Mouse (Mus musculus): ENCODE measurements at regions not wholly inside any gene's neighbourhood (a gene's known extent, or its start where the extent isn't known, plus 50 kb on each side); places are given as distances from the start of the nearest gene placed in this dataset.
"Not testable (repeated sequence)": the region's sequence is repeated elsewhere in the genome, so short reads cannot be mapped to it uniquely, and the experiment has no call there.

DNA sequence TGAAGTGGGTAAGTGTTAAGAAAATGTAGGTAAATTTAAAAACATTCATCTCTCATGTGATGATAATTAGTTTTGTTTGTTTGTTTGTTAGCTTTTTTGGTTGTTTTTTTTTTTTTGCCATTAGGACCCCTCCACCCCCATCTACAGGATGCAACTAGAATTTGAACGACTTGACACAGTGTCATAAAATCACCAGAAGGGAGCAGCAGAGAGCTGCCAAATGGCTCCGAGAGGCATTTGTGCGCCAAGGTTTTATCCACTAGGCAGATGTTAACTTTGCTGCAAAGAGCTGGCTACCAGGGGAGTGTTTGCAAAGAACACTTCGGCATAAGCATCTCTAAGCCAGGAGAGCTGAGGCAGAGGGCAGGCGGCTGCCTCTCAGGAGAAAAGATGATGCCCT is 72.7 kb upstream of the Acpp start:
- no peak overlapping the region for H3K4me3 ChIP-seq
- no peak overlapping the region for H3K27ac ChIP-seq
- no peaks in the 10 kb centered on the region for H3K9me3 ChIP-seq (replicated peaks)
- H3K4me1 ChIP-seq: peaks cover 25% of the 10 kb centered on the region
- peak; percentile 63 for DNase-seq (ENCODE audit: low spot score)
- 3% methylated on average over 5 of the region's 5 CpGs for WGBS
- H3K27me3 ChIP-seq (ENCODE audit: low read depth, poor library complexity, severe bottlenecking): no peaks in the 10 kb centered on the region
- no peaks in the 10 kb centered on the region for H3K36me3 ChIP-seq

DNA sequence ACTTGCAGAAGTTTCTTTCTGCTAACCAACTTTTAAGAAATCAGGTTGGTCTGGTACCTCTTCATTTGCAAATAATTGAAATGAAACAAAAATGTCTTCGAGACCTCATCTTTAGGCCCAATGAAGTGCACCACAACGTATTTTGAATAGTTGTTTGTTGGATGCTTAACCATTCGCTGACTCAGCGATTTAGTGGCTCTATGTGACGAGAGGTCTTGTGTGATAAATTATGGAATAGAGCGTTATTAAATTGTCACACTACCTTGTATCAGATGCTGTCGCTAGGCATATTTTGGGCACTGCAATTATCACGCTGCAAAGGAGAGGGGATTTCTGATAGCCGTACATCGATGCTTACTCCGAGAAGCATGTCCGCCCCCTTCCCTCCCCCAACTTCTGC is 71.8 kb upstream of the Acpp start:
- Histone ChIP-seq H3K4me1 (peaks cover 25% of the 10 kb centered on the region), H3K9me3 (replicated peaks) (no peaks in the 10 kb centered on the region), H3K27ac (no peak overlapping the region), H3K4me3 (peak overlapping the region; percentile 52), H3K36me3 (no peaks in the 10 kb centered on the region), H3K27me3 (ENCODE audit: low read depth, poor library complexity, severe bottlenecking) (no peaks in the 10 kb centered on the region)
- DNase-seq (ENCODE audit: low spot score): no peak
- 24% methylated on average over 12 of the region's 12 CpGs for WGBS

DNA sequence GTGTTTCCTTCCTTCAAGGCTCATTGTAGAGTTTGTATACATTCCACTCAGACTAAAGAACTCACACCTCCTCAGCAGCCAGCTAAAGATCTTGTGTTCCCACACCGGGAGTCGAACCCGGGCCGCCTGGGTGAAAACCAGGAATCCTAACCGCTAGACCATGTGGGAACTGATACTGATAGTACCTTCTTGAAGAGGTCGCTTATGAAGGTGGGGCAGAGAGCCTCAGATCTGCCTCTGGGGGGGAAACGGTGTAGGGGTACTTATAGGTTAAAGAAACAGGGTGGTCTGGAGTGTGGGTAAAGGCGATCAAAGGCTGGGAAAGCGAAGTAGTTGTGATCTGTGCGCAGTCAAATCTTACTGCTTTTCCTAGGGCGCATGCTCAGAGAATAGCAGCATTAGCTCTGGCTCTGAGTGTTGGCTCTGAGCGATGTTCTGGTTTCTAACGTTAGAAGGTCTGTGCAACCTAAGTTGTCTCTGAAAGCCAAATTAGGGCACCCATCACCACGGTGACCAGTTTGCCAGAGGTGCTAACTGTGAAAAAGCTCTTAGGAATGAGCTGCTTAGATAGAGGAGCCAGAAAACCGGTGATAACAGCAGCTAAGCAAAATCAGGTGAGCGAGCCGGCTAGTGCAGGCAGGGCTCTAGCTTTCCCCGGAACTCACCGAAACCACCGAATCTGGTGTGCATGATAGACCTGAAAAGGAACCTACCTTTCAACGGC is 71.2 kb upstream of the Acpp start:
- Histone ChIP-seq H3K9me3 (replicated peaks) (no peaks in the 10 kb centered on the region), H3K4me3 (peak overlapping the region; percentile 52), H3K27me3 (ENCODE audit: low read depth, poor library complexity, severe bottlenecking) (no peaks in the 10 kb centered on the region), H3K36me3 (no peaks in the 10 kb centered on the region), H3K27ac (0 out of 2 replicates have a peak overlapping the region, but pooled peaks have one; percentile 3), H3K4me1 (peaks cover 25% of the 10 kb centered on the region)
- WGBS: 18% methylated on average over 21 of the region's 21 CpGs
- peak; percentile 61 for DNase-seq (ENCODE audit: low spot score)

DNA sequence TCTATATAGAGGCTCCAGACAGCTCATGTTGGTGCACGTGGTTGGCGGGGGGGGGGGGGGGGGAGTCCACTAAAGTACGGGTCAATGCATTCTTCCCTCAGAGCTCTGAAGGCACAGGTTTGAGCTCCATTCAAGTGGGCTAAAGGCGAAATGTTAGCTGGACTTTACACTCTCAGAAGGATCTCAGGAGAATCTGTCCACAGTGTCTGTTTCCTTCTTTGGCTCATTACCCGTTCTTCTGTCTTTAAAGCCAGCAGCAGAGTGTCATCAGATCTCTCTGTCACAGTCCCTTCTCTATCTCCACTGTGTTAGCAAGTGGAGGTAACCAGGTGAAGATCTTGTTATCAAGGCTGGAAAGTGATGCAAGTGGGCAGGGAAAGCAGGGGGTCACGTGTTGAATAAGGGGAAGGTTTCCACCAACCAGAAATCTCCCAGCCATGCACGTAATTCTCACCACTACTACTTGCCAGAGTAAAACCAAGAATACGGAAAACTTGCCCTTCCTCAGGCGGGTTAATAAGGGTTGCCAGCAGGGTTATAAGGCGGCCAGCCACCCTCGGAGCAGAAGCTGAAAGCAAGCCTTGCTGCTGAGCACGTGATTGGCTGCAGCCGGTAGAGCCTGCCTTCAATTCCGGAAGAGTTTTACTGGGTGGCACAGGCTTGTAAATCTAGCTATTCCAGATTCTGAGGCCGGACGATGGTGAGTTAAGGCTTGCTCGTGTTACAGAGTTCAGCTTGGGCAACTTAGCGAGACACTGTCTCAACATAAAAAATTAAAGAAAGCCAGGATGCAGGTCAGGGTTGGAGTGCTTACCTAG is 70.2 kb upstream of the Acpp start:
- Histone ChIP-seq H3K27ac (peak overlapping the region; percentile 21; the same call in 1 of the 2 replicates), H3K9me3 (replicated peaks) (no peaks in the 10 kb centered on the region), H3K4me1 (peaks cover 25% of the 10 kb centered on the region), H3K4me3 (peak overlapping the region; percentile 52), H3K27me3 (ENCODE audit: low read depth, poor library complexity, severe bottlenecking) (no peaks in the 10 kb centered on the region), H3K36me3 (no peaks in the 10 kb centered on the region)
- peak; percentile 62 for DNase-seq (ENCODE audit: low spot score)
- 25% methylated on average over 18 of the region's 18 CpGs for WGBS

DNA sequence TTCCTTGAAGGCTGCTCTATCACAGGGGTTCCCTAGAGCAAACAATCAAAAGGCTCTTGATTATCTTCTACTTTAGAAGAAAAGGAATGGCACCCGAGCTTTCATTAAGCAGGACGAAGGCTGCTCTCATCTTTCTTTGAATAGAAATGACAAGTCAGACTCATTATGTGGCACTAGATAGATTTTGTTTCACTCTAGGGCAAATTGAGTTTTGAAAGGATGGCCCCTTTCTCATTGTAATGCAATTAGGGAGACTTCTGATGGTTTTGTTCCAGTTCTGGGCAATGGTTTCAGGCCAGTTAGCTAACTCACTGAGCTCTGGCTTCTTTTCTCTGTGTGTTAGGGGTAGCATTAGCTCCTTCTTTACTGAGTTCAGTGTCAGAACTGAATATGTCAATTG is 69.5 kb upstream of the Acpp start:
- WGBS: 81% methylated on average over 2 of the region's 2 CpGs
- H3K4me3 ChIP-seq: no peak overlapping the region
- peaks cover 25% of the 10 kb centered on the region for H3K4me1 ChIP-seq
- no peak overlapping the region for H3K27ac ChIP-seq
- DNase-seq (ENCODE audit: low spot score): no peak
- H3K9me3 ChIP-seq (replicated peaks): no peaks in the 10 kb centered on the region
- H3K36me3 ChIP-seq: no peaks in the 10 kb centered on the region
- H3K27me3 ChIP-seq (ENCODE audit: low read depth, poor library complexity, severe bottlenecking): no peaks in the 10 kb centered on the region

DNA sequence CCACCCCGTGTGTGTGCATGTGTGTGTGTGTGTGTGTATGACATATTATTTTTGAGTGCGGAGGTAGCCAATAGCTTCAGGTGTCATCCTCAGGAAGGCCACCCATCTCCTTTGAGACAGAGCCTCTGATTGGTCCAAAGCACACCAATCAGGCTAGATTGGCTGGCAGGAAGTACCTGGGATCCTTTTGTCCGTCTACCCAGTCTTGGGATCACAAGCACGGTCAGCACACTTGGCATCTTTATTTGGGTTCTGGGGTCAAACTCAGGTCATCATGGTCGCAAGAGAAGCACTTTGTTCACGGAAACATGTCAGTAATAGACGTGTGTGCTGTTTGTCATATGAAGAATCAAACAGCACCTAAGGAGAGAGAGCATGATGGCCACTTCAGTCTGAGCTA is 68.9 kb upstream of the Acpp start:
- Histone ChIP-seq H3K4me1 (peaks cover 25% of the 10 kb centered on the region), H3K9me3 (replicated peaks) (no peaks in the 10 kb centered on the region), H3K27me3 (ENCODE audit: low read depth, poor library complexity, severe bottlenecking) (no peaks in the 10 kb centered on the region), H3K27ac (no peak overlapping the region), H3K4me3 (no peak overlapping the region), H3K36me3 (no peaks in the 10 kb centered on the region)
- DNase-seq (ENCODE audit: low spot score): no peak
- whole genome bisulfite sequencing: 71% methylated on average over 7 of the region's 7 CpGs

DNA sequence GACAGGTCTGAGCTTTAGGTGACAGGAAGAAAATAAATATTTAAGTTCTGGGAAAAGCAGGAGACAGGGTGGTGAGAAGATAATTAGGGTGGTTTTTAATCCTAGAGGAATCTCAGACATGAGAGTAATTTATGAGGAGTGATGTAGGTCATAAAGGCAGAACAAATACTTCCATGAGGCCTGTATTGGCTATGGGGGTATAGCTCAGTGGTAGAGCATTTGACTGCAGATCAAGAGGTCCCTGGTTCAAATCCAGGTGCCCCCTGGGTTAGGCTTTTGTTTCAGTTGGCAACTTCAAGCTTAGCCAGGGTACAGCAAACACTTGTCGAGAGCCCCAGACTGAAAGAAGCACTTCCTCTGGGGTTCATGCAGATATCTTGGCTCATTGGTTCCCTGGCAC is 66.3 kb upstream of the Acpp start:
- H3K27me3 ChIP-seq (ENCODE audit: low read depth, poor library complexity, severe bottlenecking): no peaks in the 10 kb centered on the region
- H3K9me3 ChIP-seq (replicated peaks): no peaks in the 10 kb centered on the region
- no peaks in the 10 kb centered on the region for H3K36me3 ChIP-seq
- H3K4me1 ChIP-seq: peaks cover 14% of the 10 kb centered on the region
- no peak overlapping the region for H3K4me3 ChIP-seq
- H3K27ac ChIP-seq: no peak overlapping the region
- 48% methylated on average over 1 of the region's 1 CpGs for WGBS
- no peak for DNase-seq (ENCODE audit: low spot score)

DNA sequence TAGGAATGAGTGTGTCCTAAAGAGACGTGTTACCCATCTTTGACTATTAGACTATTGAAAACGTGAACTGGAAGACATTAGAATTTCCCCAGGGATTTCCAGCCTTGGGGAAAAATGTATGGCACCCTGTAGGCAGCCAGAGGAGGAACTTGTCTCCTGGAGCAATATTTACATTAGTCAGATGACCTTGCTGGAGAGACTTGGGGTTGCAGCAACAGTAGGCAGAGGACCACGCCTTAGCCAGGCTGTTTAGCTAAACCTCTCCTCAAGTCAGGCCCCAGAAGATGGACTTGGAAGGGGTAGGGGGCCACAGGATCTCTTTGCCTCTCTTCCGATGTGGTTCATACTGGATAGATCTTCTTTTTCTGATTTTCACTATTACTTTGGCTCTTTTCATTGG is 64.1 kb upstream of the Acpp start:
- no peak overlapping the region for H3K27ac ChIP-seq
- H3K27me3 ChIP-seq (ENCODE audit: low read depth, poor library complexity, severe bottlenecking): no peaks in the 10 kb centered on the region
- no peaks in the 10 kb centered on the region for H3K36me3 ChIP-seq
- H3K9me3 ChIP-seq (replicated peaks): no peaks in the 10 kb centered on the region
- H3K4me3 ChIP-seq: no peak overlapping the region
- 87% methylated on average over 4 of the region's 4 CpGs for WGBS
- H3K4me1 ChIP-seq: no peaks in the 10 kb centered on the region
- DNase-seq (ENCODE audit: low spot score): no peak

DNA sequence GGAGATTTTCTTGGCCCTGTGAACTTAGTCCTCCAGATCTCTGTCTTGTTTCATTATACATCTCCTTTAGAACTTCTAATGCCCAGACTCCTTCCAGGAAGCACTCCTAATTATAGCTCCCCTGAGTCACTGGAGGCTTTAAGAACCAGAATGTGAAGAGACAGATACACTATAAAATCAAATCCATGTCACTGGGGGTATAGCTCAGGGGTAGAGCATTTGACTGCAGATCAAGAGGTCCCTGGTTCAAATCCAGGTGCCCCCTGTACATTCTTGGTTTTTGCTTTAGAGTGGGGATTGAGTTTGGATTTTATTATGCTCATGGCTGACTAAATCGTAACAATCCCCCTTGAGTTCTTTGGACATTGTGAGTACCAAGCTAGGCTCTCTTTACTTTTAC is 62.4 kb upstream of the Acpp start:
- Histone ChIP-seq H3K4me1 (no peaks in the 10 kb centered on the region), H3K27me3 (ENCODE audit: low read depth, poor library complexity, severe bottlenecking) (no peaks in the 10 kb centered on the region), H3K9me3 (replicated peaks) (no peaks in the 10 kb centered on the region), H3K4me3 (no peak overlapping the region), H3K36me3 (no peaks in the 10 kb centered on the region), H3K27ac (no peak overlapping the region)
- no peak for DNase-seq (ENCODE audit: low spot score)
- WGBS: 90% methylated on average over 1 of the region's 1 CpGs

DNA sequence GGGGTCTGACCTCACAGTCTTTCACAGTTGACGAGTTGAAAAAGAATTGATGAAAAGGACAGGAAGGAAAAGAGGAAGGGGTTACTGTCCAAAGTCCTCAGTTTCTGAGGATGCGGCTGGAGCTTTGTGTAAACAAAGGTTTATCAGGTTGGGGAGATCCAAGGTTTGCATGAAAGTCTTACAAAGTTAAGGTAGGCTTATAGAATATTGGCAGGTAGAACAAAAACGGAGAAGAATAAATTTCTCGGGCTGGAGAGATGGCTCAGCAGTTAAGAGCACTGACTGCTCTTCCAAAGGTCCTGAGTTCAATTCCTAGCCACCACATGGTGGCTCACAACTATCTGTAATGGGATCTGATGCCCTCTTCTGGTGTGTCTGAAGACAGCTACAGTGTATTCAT is 60.9 kb upstream of the Acpp start:
- DNase-seq (ENCODE audit: low spot score); H3K36me3 ChIP-seq; H3K9me3 ChIP-seq (replicated peaks); H3K27ac ChIP-seq; H3K4me1 ChIP-seq; H3K27me3 ChIP-seq (ENCODE audit: low read depth, poor library complexity, severe bottlenecking); H3K4me3 ChIP-seq: not testable (repeated sequence)
- WGBS: 80% methylated on average over 4 of the region's 4 CpGs

DNA sequence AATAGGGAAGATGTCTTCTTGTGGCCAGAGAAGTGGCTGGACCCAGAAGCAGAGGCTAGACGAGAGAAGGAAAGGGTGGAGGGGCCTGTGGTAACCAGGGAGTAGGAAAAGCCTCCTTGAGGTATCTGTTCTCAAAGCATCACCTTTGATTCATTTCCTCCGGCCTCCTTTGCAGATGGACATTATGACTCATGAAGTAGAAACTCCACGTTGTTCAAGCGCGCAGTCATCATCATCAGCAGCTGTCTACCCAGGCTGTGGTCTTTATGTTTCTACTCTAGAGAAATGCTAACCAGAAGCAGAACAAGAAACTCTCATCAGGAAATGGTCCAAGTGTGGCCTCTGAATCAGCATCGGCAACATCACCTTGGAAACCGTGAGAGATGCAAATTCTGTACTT is 50.3 kb upstream of the Acpp start:
- DNase-seq (ENCODE audit: low spot score): no peak
- Histone ChIP-seq H3K4me1 (no peaks in the 10 kb centered on the region), H3K36me3 (no peaks in the 10 kb centered on the region), H3K27me3 (ENCODE audit: low read depth, poor library complexity, severe bottlenecking) (no peaks in the 10 kb centered on the region), H3K4me3 (no peak overlapping the region), H3K9me3 (replicated peaks) (no peaks in the 10 kb centered on the region), H3K27ac (no peak overlapping the region)
- 91% methylated on average over 7 of the region's 7 CpGs for WGBS
